Mouse (Mus musculus) cerebellum, adult 2 months (tissue): Measurements from ENCODE around the gene Gm48552. TPM values are rescaled to one million over a fixed set of nuclear protein-coding genes. Genes with fewer than 3 reads are reported as not detected.

Experiments used
- DNase-seq, 2 experiments: peaks; one replicate each; pipeline ENCODE4 v3.0.0; 2021
- H3K27ac ChIP-seq: fragments of 200-500 bp; 2 replicates; pipeline ENCODE4 v1.5.1; 2012; ENCODE audit warnings: low read length, control low read depth, inconsistent platforms; ENCODE audit not compliant: insufficient read depth
- H3K27me3 ChIP-seq: fragments of 200-500 bp; 2 replicates; pipeline ENCODE4 v1.6.1; 2012; ENCODE audit warnings: inconsistent platforms, mild to moderate bottlenecking, low read length, moderate library complexity; ENCODE audit not compliant: control insufficient read depth, insufficient read depth
- H3K4me1 ChIP-seq: fragments of 200-500 bp; 2 replicates; pipeline ENCODE4 v1.6.1; 2011; ENCODE audit warnings: low read length; ENCODE audit not compliant: control insufficient read depth, insufficient read depth
- H3K4me3 ChIP-seq: fragments of 200-500 bp; replicated peaks from 2 replicates; pipeline ENCODE3; 2011; ENCODE audit warnings: mild to moderate bottlenecking, low read depth, low read length, control low read depth; ENCODE audit not compliant: insufficient read depth
- CTCF ChIP-seq: fragments of 200-500 bp; IDR thresholded peaks from 2 replicates; pipeline ENCODE4 v1.5.1; 2011; ENCODE audit warnings: low read depth, mild to moderate bottlenecking, control low read depth, low read length, moderate library complexity, borderline replicate concordance; ENCODE audit not compliant: insufficient read depth
- POLR2A ChIP-seq: fragments of 200-500 bp; IDR thresholded peaks from 2 replicates; pipeline ENCODE4 v1.6.1; 2011; ENCODE audit warnings: low read length, control low read depth, borderline replicate concordance; ENCODE audit not compliant: insufficient read depth
- WGBS: fragments of 180-500 bp; shearing (Covaris S2); methylation state at CpG from one replicate; pipeline ENCODE4 v1.1.7; 2018; 5-methylcytosine and 5-hydroxymethylcytosine counted together
- polyA plus RNA-seq: library from polyadenylated mRNA; depleted of rRNA; stranded (reverse); fragments of >200 nt; gene quantifications from 2 replicates; pipeline ENCODE4 v1.2.3, GENCODE M21; 2012

Gm48552 gene
- polyA plus RNA-seq, 1 experiment: 13.8 TPM

GRCm38 (mm10) chr10:81400371-81401204 lies 11.8 kb downstream of the Gm48552 start:
- Histone ChIP-seq H3K4me1 (peaks cover 65% of the 10 kb centered on the region), H3K4me3 (no peak overlapping the region), H3K27ac (peak overlapping the region; percentile 86), H3K27me3 (no peaks in the 10 kb centered on the region)
- no peak for TF ChIP-seq CTCF
- TF ChIP-seq POLR2A: no peak
- peak; percentile 93 to 94 for DNase-seq
- WGBS: 10% methylated on average over 22 of the region's 22 CpGs

GRCm38 (mm10) chr10:81401205-81401520 lies 12.4 kb downstream of the Gm48552 start:
- Histone ChIP-seq H3K4me3 (no peak overlapping the region), H3K27ac (peak overlapping the region; percentile 73)
- 11% methylated on average over 10 of the region's 10 CpGs for WGBS

GRCm38 (mm10) chr10:81401521-81402226 lies 12.9 kb downstream of the Gm48552 start:
- DNase-seq: peak; percentile 75 to 82
- Histone ChIP-seq H3K4me3 (no peak overlapping the region), H3K27me3 (no peaks in the 10 kb centered on the region), H3K4me1 (peaks cover 67% of the 10 kb centered on the region), H3K27ac (peak overlapping the region; percentile 82)
- TF ChIP-seq POLR2A: no peak
- no peak for TF ChIP-seq CTCF
- WGBS: 8% methylated on average over 18 of the region's 18 CpGs

More at GRCm38 (mm10) chr10:81401205-81401520, 12.4 kb downstream of the Gm48552 start:
- Histone ChIP-seq H3K27me3 (no peaks in the 10 kb centered on the region), H3K4me1 (peaks cover 67% of the 10 kb centered on the region)
- DNase-seq: no peak
- TF ChIP-seq POLR2A (no peak), CTCF (no peak)

GRCm38 (mm10) chr10:81402227-81402765 lies 13.5 kb downstream of the Gm48552 start:
- H3K27me3 ChIP-seq: no peaks in the 10 kb centered on the region
- TF ChIP-seq POLR2A (no peak), CTCF (no peak)
- H3K4me1 ChIP-seq: peaks cover 67% of the 10 kb centered on the region
- WGBS: 17% methylated on average over 7 of the region's 7 CpGs
- peak overlapping the region; percentile 82 for H3K27ac ChIP-seq
- H3K4me3 ChIP-seq: no peak overlapping the region
- peak; percentile 65 to 69 for DNase-seq

GRCm38 (mm10) chr10:81403511-81403910 lies 14.7 kb downstream of the Gm48552 start:
- Histone ChIP-seq H3K27me3 (no peaks in the 10 kb centered on the region), H3K4me1 (peaks cover 72% of the 10 kb centered on the region), H3K4me3 (no peak overlapping the region), H3K27ac (no peak overlapping the region; the same call in 1 of the 2 replicates)
- TF ChIP-seq POLR2A (no peak), CTCF (no peak)
- 62% methylated on average over 10 of the region's 10 CpGs for WGBS
- no peak for DNase-seq

- TF ChIP-seq POLR2A (no peak), CTCF (no peak)
These were observed 15.3 kb downstream of the Gm48552 start for GRCm38 (mm10) chr10:81404082-81404481.

GRCm38 (mm10) chr10:81404720-81405119 lies 15.9 kb downstream of the Gm48552 start:
- TF ChIP-seq CTCF: no peak
- TF ChIP-seq POLR2A: no peak
- DNase-seq: no peak
- Histone ChIP-seq H3K27ac (no peak overlapping the region), H3K4me1 (peaks cover 75% of the 10 kb centered on the region), H3K4me3 (no peak overlapping the region), H3K27me3 (no peaks in the 10 kb centered on the region)
- WGBS: 73% methylated on average over 18 of the region's 18 CpGs

More at GRCm38 (mm10) chr10:81404082-81404481, 15.3 kb downstream of the Gm48552 start:
- no peak overlapping the region for H3K4me3 ChIP-seq
- H3K4me1 ChIP-seq: peaks cover 76% of the 10 kb centered on the region
- H3K27me3 ChIP-seq: no peaks in the 10 kb centered on the region
- DNase-seq: no peak
- 45% methylated on average over 9 of the region's 9 CpGs for WGBS
- H3K27ac ChIP-seq: no peak overlapping the region
